Mouse (Mus musculus) erythroblast, embryonic 14.5 days (primary cell): ENCODE measurements around the gene Tmed10.

Experiments
- GATA1 ChIP-seq: IDR thresholded peaks from 2 replicates; pipeline ENCODE4 v1.6.1; 2012; ENCODE audit warnings: low read length, inconsistent platforms, mixed read lengths
- TAL1 ChIP-seq: IDR thresholded peaks from 3 replicates; pipeline ENCODE4 v1.6.1; 2012; ENCODE audit warnings: low read length, inconsistent platforms, mixed read lengths

GRCm38 (mm10) chr12:85296915-85297314 lies 77.7 kb downstream of the Tmed10 start:
- TF ChIP-seq TAL1 (no peak), GATA1 (no peak)
